In genomic region chr9:4795544-4796288, GRCm38 (mm10) we compare ENCODE assay signal across 8 mouse cellular contexts. TPM values are rescaled to one million over a fixed set of nuclear protein-coding genes. Genes with fewer than 3 reads are reported as not detected.
DNase-seq lines count a peak whose midpoint lies in the region; ATAC-seq lines count a peak whose summit lies in the region.

Gria4 (minus strand) TSS chr9:4796234.

- H3K36me3 ChIP-seq in midbrain, embryonic 15.5 days (replicated peaks): no peaks in the 10 kb centered on the region

- H3K4me3 ChIP-seq in midbrain, embryonic 15.5 days: peak within 1 kb of the TSS; percentile 86

- peak within 1 kb of the TSS; percentile 94 for H3K27ac ChIP-seq in midbrain, embryonic 15.5 days

- no peaks in the 10 kb centered on the region for H3K9me3 ChIP-seq in midbrain, embryonic 15.5 days

- WGBS in midbrain, embryonic 15.5 days: under 1% methylated on average over 46 of the region's 46 CpGs

- peak within 1 kb of the TSS; percentile 63 for H3K4me2 ChIP-seq in midbrain, embryonic 15.5 days

- intact Hi-C loops in heart, postnatal 10 days (cut with DNase I): no loop called here

- peak within 1 kb of the TSS; percentile 89 for H3K9ac ChIP-seq in midbrain, embryonic 15.5 days

- peaks cover 10% of the 10 kb centered on the region for H3K4me1 ChIP-seq in midbrain, embryonic 15.5 days

- no peaks in the 10 kb centered on the region for H3K27me3 ChIP-seq in midbrain, embryonic 15.5 days (replicated peaks)

- DNase-seq in ovary, postnatal 10 days (ENCODE audit: low spot score): peak; percentile 13
- no peak for DNase-seq in ovary, adult 18-20 months (ENCODE audit: low spot score)
- peak; percentile 80 for DNase-seq in embryo, embryonic 9.5 days (ENCODE audit: extremely low spot score)
- peak; percentile 2 to 4 for DNase-seq in heart, postnatal 10 days
- DNase-seq in layer of hippocampus, postnatal 36 days: peak; percentile 75 to 77
- peak; percentile 19 for DNase-seq in testis, postnatal 14 days (ENCODE audit: low spot score)
- DNase-seq in spleen, postnatal 10 days (ENCODE audit: low spot score in 2 of 2): no peak

- peak; percentile 97 for ATAC-seq in midbrain, embryonic 15.5 days (replicated peaks)

RNA-seq across cellular contexts. Expression of gene Gria4, which starts in this region (rescaled TPM):
- total RNA-seq in heart, postnatal 10 days (2021): under 1 TPM; 0.07 to 0.15 TPM
- 10 to 100 TPM; 54.2 to 55.8 TPM for total RNA-seq in layer of hippocampus, postnatal 36 days (2021)
- polyA plus RNA-seq in midbrain, embryonic 15.5 days (2015; fragmentation: Nextera tagmentation; extraction: Ambion mirVana): 35.0 and 37.2 TPM in 2 replicates

Comparison
In these comparisons a context has a peak if more than half of its experiments do, and no peak if none do; other contexts are left out.
1. RNA of gene Gria4 (total RNA-seq): 54.2 to 55.8 TPM in layer of hippocampus, postnatal 36 days; 0.07 to 0.15 TPM in heart, postnatal 10 days; every median in the first group is over 10 times any median in the second.
2. DNase-seq: peak in ovary, postnatal 10 days (single experiment), embryo, embryonic 9.5 days (single experiment), layer of hippocampus, postnatal 36 days (2 of 2) and testis, postnatal 14 days (single experiment); none in ovary, adult 18-20 months (single experiment) and spleen, postnatal 10 days (0 of 2).
3. Peak in DNase-seq in heart, postnatal 10 days; RNA of the gene not detected or under 1 TPM.